Mouse (Mus musculus) liver, embryonic 15.5 days (tissue): ENCODE data around the gene Insrr. TPM values are rescaled to one million over a fixed set of nuclear protein-coding genes. Genes with fewer than 3 reads are reported as not detected.
"Not testable (repeated sequence)": the region's sequence is repeated elsewhere in the genome, so short reads cannot be mapped to it uniquely, and the experiment has no call there.

Source experiments
- ATAC-seq: fragments of 200-750 bp; cut with Nextera tagmentation; 2 replicates; pipeline ENCODE4 v1.8.0; 2017; ENCODE audit warnings: moderate number of reproducible peaks, mild to moderate bottlenecking, moderate library complexity; ENCODE audit not compliant: insufficient read depth
- H3K27ac ChIP-seq: fragments of 300-500 bp; sonication (generic); replicated peaks from 2 replicates; pipeline ENCODE4 v1.5.1; 2015; ENCODE audit warnings: mild to moderate bottlenecking, inconsistent platforms
- H3K27me3 ChIP-seq: fragments of 300-500 bp; sonication (generic); 2 replicates; pipeline ENCODE4 v1.6.1; 2015; ENCODE audit warnings: mild to moderate bottlenecking, inconsistent platforms
- H3K36me3 ChIP-seq: fragments of 300-500 bp; sonication (generic); replicated peaks from 2 replicates; pipeline ENCODE4 v1.6.1; 2015; ENCODE audit warnings: moderate library complexity, mild to moderate bottlenecking, inconsistent platforms
- H3K4me1 ChIP-seq: fragments of 300-500 bp; sonication (generic); replicated peaks from 2 replicates; pipeline ENCODE4 v1.6.1; 2015; ENCODE audit warnings: inconsistent platforms
- H3K4me2 ChIP-seq: fragments of 300-500 bp; sonication (generic); 2 replicates; pipeline ENCODE4 v1.6.1; 2015; ENCODE audit warnings: moderate library complexity, mild to moderate bottlenecking, inconsistent platforms
- H3K4me3 ChIP-seq: fragments of 300-500 bp; sonication (generic); replicated peaks from 2 replicates; pipeline ENCODE4 v1.5.1; 2015; ENCODE audit warnings: mild to moderate bottlenecking, inconsistent platforms
- H3K9ac ChIP-seq: fragments of 300-500 bp; sonication (generic); 2 replicates; pipeline ENCODE4 v1.6.1; 2015; ENCODE audit warnings: moderate library complexity, mild to moderate bottlenecking, inconsistent platforms
- H3K9me3 ChIP-seq: fragments of 300-500 bp; sonication (generic); replicated peaks from 2 replicates; pipeline ENCODE4 v1.6.1; 2016; ENCODE audit warnings: inconsistent platforms
- WGBS: fragments of 180-500 bp; shearing (Covaris S2); methylation state at CpG from one replicate; pipeline ENCODE4 v1.1.7; 2015; ENCODE audit warnings: mixed read lengths; ENCODE audit not compliant: insufficient replicate concordance; 5-methylcytosine and 5-hydroxymethylcytosine counted together
- polyA plus RNA-seq: library from polyadenylated mRNA; unstranded; fragments of >200 nt; fragmentation: Nextera tagmentation; extraction: Ambion mirVana; gene quantifications from 2 replicates; pipeline ENCODE4 v1.2.1, GENCODE M21; 2015

Gene Insrr
- polyA plus RNA-seq, 1 experiment from 2014 or later, result 0.01 TPM

GRCm38 (mm10) chr3:87857666-87858065 lies 60.9 kb downstream of the Insrr start:
- Histone ChIP-seq H3K9ac (no peak overlapping the region), H3K4me2 (no peak overlapping the region), H3K27ac (no peak overlapping the region), H3K27me3 (no peaks in the 10 kb centered on the region), H3K4me1 (no peaks in the 10 kb centered on the region), H3K36me3 (peaks cover 59% of the 10 kb centered on the region), H3K4me3 (no peak overlapping the region), H3K9me3 (no peaks in the 10 kb centered on the region)
- ATAC-seq, result no peak
- 86% methylated on average over 8 of the region's 8 CpGs for whole genome bisulfite sequencing

GRCm38 (mm10) chr3:87859813-87860212 lies 63.1 kb downstream of the Insrr start:
- no peaks in the 10 kb centered on the region for H3K27me3 ChIP-seq
- H3K36me3 ChIP-seq, result peaks cover 75% of the 10 kb centered on the region

GRCm38 (mm10) chr3:87864111-87864510 lies 67.4 kb downstream of the Insrr start:
- H3K4me2 ChIP-seq, H3K4me3 ChIP-seq, H3K4me1 ChIP-seq, H3K9me3 ChIP-seq, H3K27ac ChIP-seq, ATAC-seq, H3K9ac ChIP-seq, H3K27me3 ChIP-seq: not testable (repeated sequence)
- peaks cover 90% of the 10 kb centered on the region for H3K36me3 ChIP-seq
- WGBS, result 82% methylated on average over 4 of the region's 4 CpGs

More at GRCm38 (mm10) chr3:87859813-87860212, 63.1 kb downstream of the Insrr start:
- Histone ChIP-seq H3K27ac (no peak overlapping the region), H3K4me1 (no peaks in the 10 kb centered on the region), H3K4me2 (no peak overlapping the region), H3K4me3 (no peak overlapping the region), H3K9me3 (no peaks in the 10 kb centered on the region), H3K9ac (no peak overlapping the region)
- ATAC-seq, result no peak
- WGBS, result 28% methylated on average over 3 of the region's 3 CpGs

Other genes starting within 250 kb of the Insrr start
- 2.7 and 3.7 TPM in 2 replicates for gene Arhgef11, start 179.4 kb upstream of the Insrr start, polyA plus RNA-seq
- 0.15 and 0.18 TPM in 2 replicates for gene Lrrc71, start 48.3 kb upstream of the Insrr start, polyA plus RNA-seq
- gene Ntrk1, start 1.8 kb upstream of the Insrr start, polyA plus RNA-seq, result 0.20 and 0.26 TPM in 2 replicates
- 5.7 and 6.5 TPM in 2 replicates for gene Pear1, start 27.4 kb downstream of the Insrr start, polyA plus RNA-seq
- gene Sh2d2a, start 49.8 kb downstream of the Insrr start, polyA plus RNA-seq, result 0.18 TPM in 2 replicates
- gene Prcc, start 88.7 kb downstream of the Insrr start, polyA plus RNA-seq, result 6.5 TPM in 2 replicates
- 213 and 216 TPM in 2 replicates for gene Hdgf, start 109.4 kb downstream of the Insrr start, polyA plus RNA-seq
- 30.7 and 33.5 TPM in 2 replicates for gene Mrpl24, start 122.6 kb downstream of the Insrr start, polyA plus RNA-seq
- 21.0 and 22.9 TPM in 2 replicates for gene Isg20l2, start 133.4 kb downstream of the Insrr start, polyA plus RNA-seq
- 5.6 and 6.3 TPM in 2 replicates for gene Rrnad1, start 133.8 kb downstream of the Insrr start, polyA plus RNA-seq
- 0.31 and 0.75 TPM in 2 replicates for gene Crabp2, start 151.7 kb downstream of the Insrr start, polyA plus RNA-seq
- 2.2 and 2.3 TPM in 2 replicates for gene Nes, start 174.1 kb downstream of the Insrr start, polyA plus RNA-seq
- gene Bcan, start 203.3 kb downstream of the Insrr start, polyA plus RNA-seq, result 0.10 TPM in 1 of 2 replicates, not detected in the other
- not detected in 2 replicates for gene Hapln2, start 230.6 kb downstream of the Insrr start, polyA plus RNA-seq
- 14.3 and 18.1 TPM in 2 replicates for gene Gpatch4, start 246.2 kb downstream of the Insrr start, polyA plus RNA-seq